Mouse (Mus musculus) ES-Bruce4 (cell line): ENCODE data around the gene Selenop.
"Not testable (repeated sequence)": the region's sequence is repeated elsewhere in the genome, so short reads cannot be mapped to it uniquely, and the experiment has no call there.

Experiments
- CTCF ChIP-seq: IDR thresholded peaks from one replicate; pipeline ENCODE4 v1.8.1; 2011; ENCODE audit warnings: low read depth, low read length
- EP300 ChIP-seq: IDR thresholded peaks from 2 replicates; pipeline ENCODE4 v1.6.1; 2011; ENCODE audit warnings: low read depth, low read length; ENCODE audit not compliant: insufficient read depth
- POLR2A ChIP-seq: IDR thresholded peaks from one replicate; pipeline ENCODE4 v1.8.1; 2011; ENCODE audit warnings: low read length; ENCODE audit not compliant: insufficient read depth

DNA sequence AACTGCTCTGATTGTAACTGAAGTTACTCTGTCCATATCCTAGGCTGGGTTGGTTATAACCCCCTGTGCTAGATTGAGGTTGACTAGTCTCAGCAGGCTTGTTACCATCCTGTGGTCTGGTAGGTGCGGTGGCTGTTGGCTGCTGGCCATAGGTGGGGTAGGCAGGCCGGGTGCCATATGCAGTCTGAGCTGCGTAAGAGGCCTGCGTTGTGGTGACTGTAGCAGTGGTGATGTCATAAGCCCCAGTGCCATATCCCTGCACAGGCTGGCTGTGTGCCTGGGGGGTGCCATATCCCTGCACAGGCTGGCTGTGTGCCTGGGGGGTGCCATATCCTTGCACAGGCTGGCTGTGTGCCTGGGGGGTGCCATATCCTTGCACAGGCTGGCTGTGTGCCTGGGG, 49.7 kb upstream of the Selenop start:
- not testable (repeated sequence) for TF ChIP-seq POLR2A, CTCF, EP300
